Mouse (Mus musculus) embryonic facial prominence, embryonic 11.5 days (tissue): ENCODE data around the gene Pgr15l. TPM values are rescaled to one million over a fixed set of nuclear protein-coding genes. Genes with fewer than 3 reads are reported as not detected.

Experiments
- ATAC-seq: fragments of 200-750 bp; cut with Nextera tagmentation; replicated peaks from 2 replicates; pipeline ENCODE4 v1.8.0; 2017; ENCODE audit warnings: low read depth; ENCODE audit not compliant: insufficient number of reproducible peaks, low FRiP score, low TSS enrichment
- DNase-seq: peaks from one replicate; pipeline ENCODE4 v3.0.0-alpha.2; 2015; ENCODE audit warnings: low spot score
- H3K27ac ChIP-seq: fragments of 300-500 bp; sonication (generic); replicated peaks from 2 replicates; pipeline ENCODE4 v1.5.1; 2014; ENCODE audit warnings: mild to moderate bottlenecking, low read depth, low read length, control low read depth
- H3K27me3 ChIP-seq: fragments of 300-500 bp; sonication (generic); 2 replicates; pipeline ENCODE4 v1.6.1; 2014; ENCODE audit warnings: mild to moderate bottlenecking, low read length, moderate library complexity, mixed read lengths; ENCODE audit not compliant: control insufficient read depth, insufficient read depth
- H3K36me3 ChIP-seq: fragments of 300-500 bp; sonication (generic); replicated peaks from 2 replicates; pipeline ENCODE4 v1.6.1; 2014; ENCODE audit warnings: low read depth, mild to moderate bottlenecking, low read length, moderate library complexity, mixed read lengths; ENCODE audit not compliant: control insufficient read depth, insufficient read depth
- H3K4me1 ChIP-seq: fragments of 300-500 bp; sonication (generic); 2 replicates; pipeline ENCODE4 v1.6.1; 2014; ENCODE audit warnings: low read length, mixed read lengths; ENCODE audit not compliant: control insufficient read depth, insufficient read depth
- H3K4me2 ChIP-seq: fragments of 300-500 bp; sonication (generic); 2 replicates; pipeline ENCODE4 v1.6.1; 2014; ENCODE audit warnings: low read depth, mild to moderate bottlenecking, control low read depth, low read length, moderate library complexity
- H3K4me3 ChIP-seq: fragments of 300-500 bp; sonication (generic); 2 replicates; pipeline ENCODE4 v1.5.1; 2014; ENCODE audit warnings: low read depth, low read length, control low read depth
- H3K9ac ChIP-seq: fragments of 300-500 bp; sonication (generic); replicated peaks from 2 replicates; pipeline ENCODE4 v1.6.1; 2014; ENCODE audit warnings: mild to moderate bottlenecking, control low read depth, low read length
- H3K9me3 ChIP-seq: fragments of 300-500 bp; sonication (generic); replicated peaks from 2 replicates; pipeline ENCODE4 v1.6.1; 2016; ENCODE audit warnings: mild to moderate bottlenecking, low read length, inconsistent platforms, mixed read lengths; ENCODE audit not compliant: control insufficient read depth
- WGBS: fragments of 180-500 bp; shearing (Covaris S2); extraction: QIAGEN DNeasy Blood & Tissue Kit; methylation state at CpG from one replicate; pipeline ENCODE4 v1.1.7; 2014; 5-methylcytosine and 5-hydroxymethylcytosine counted together
- polyA plus RNA-seq: library from polyadenylated mRNA; unstranded; fragments of >200 nt; fragmentation: Nextera tagmentation; extraction: Ambion mirVana; gene quantifications from 2 replicates; pipeline ENCODE4 v1.2.1, GENCODE M21; 2014

Gene Pgr15l
- polyA plus RNA-seq = 0.06 TPM in 1 of 2 replicates, not detected in the other

DNA sequence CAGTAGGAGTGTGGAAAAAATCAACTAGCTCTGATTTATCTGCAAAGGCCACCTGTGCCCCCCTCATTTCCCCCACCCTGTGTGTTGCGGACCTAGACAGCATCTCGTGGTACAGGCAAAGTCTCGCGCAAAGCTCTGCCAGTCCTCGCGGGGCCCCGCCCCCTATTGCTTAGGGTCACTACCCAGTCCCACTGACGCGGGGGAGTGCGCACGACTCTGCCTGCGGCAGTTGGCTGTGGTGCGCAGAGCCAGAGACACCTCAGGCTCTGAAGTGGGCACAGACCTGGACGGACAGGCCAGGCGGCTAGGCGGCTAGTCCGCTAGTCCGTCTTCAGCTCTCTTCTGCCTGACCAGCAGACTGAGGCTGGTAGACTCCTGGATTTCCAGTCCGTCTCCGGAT, at the start of gene Pgr15l:
TSS of gene Pgr15l (plus strand) at position 228 of the 400 bp plus-strand sequence.
- Histone ChIP-seq H3K4me2 (no peak within 1 kb of the TSS), H3K4me1 (no peaks in the 10 kb centered on the region), H3K4me3 (no peak within 1 kb of the TSS), H3K9ac (no peak within 1 kb of the TSS), H3K27me3 (peaks cover 2% of the 10 kb centered on the region; the same call in 1 of the 2 replicates), H3K36me3 (no peaks in the 10 kb centered on the region), H3K9me3 (no peaks in the 10 kb centered on the region), H3K27ac (no peak within 1 kb of the TSS)
- DNase-seq (peak; percentile 25), ATAC-seq (no peak; the same call in 1 of the 2 replicates)
- WGBS = 28% methylated on average over 19 of the region's 20 CpGs

- H3K4me3 ChIP-seq = no peak overlapping the region
Observed at GRCm38 (mm10) chrX:97027540-97027939, 44.9 kb upstream of the Pgr15l start.

DNA sequence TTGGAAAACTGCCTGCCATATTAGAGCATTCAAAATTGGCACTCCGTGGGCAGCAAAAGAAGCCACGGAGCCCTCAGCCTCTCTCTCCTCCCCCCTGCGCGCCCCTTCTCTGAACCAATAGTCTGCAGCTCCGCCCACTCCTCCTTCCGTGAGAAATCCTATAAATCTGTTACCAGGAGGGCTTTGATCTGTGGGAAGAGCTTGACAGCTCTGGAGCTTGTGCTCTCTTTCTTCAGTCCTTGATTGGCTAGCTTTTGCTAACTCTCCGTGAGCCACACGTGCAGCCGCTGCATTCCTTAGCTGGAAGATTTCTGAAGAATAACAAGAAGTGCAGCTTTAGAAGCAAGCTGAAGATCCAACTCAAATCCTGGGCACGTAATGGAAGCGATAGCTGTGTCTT, 2.6 kb upstream of the Pgr15l start:
- H3K36me3 ChIP-seq = no peaks in the 10 kb centered on the region
- ATAC-seq = peak; percentile 73; the same call in 1 of the 2 replicates
- no peak overlapping the region for H3K4me3 ChIP-seq
- DNase-seq = peak; percentile 58
- 15% methylated on average over 11 of the region's 11 CpGs for WGBS
- no peak overlapping the region for H3K27ac ChIP-seq
- peaks cover 2% of the 10 kb centered on the region; the same call in 1 of the 2 replicates for H3K27me3 ChIP-seq
- H3K4me2 ChIP-seq = no peak overlapping the region; the same call in 1 of the 2 replicates
- H3K9me3 ChIP-seq = no peaks in the 10 kb centered on the region
- H3K4me1 ChIP-seq = no peaks in the 10 kb centered on the region
- H3K9ac ChIP-seq = no peak overlapping the region

More at GRCm38 (mm10) chrX:97027540-97027939, 44.9 kb upstream of the Pgr15l start:
- Histone ChIP-seq H3K9ac (no peak overlapping the region), H3K4me2 (no peak overlapping the region), H3K27ac (no peak overlapping the region), H3K27me3 (no peaks in the 10 kb centered on the region), H3K9me3 (no peaks in the 10 kb centered on the region), H3K4me1 (no peaks in the 10 kb centered on the region), H3K36me3 (no peaks in the 10 kb centered on the region)
- DNase-seq (no peak), ATAC-seq (no peak)
